Mouse (Mus musculus) adrenal gland, adult 18-20 months (tissue): ENCODE data around the gene Flywch1. TPM values are rescaled to one million over a fixed set of nuclear protein-coding genes. Genes with fewer than 3 reads are reported as not detected.

Source experiments
- DNase-seq, 2 experiments: peaks; one replicate each; pipeline ENCODE4 v3.0.0; 2021 to 2022; ENCODE audit warnings: low spot score in 2 of 2
- long read RNA-seq, 2 experiments: library from polyadenylated mRNA; stranded (forward); transcript quantifications; one replicate each; pipeline ENCODE4 v2.0.0; 2021
- total RNA-seq, 2 experiments: library from RNA; stranded (reverse); gene quantifications; 1 replicate in 1 of 2; 2 replicates in 1 of 2; pipeline ENCODE4 v1.2.3; 2021

Flywch1 gene
- 10 to 100 TPM; 72.5 to 89.3 TPM for total RNA-seq
- long read RNA-seq, experiment 1, transcript Flywch1-202 (7 exons, 2,443 nt) = major isoform, 6 of 116 reads
- long read RNA-seq, experiment 1, partial matches to known transcripts = 11 of 116 reads
- long read RNA-seq, experiment 1, other reads (novel, unspliced or antisense) = 99 of 116 reads
- long read RNA-seq, experiment 2, transcript Flywch1-205 (3 exons, 729 nt) = minor isoform, 6 of 217 reads
- long read RNA-seq, experiment 2, transcript Flywch1-202 (7 exons, 2,443 nt) = major isoform, 53 of 217 reads
- long read RNA-seq, experiment 2, partial matches to known transcripts = 60 of 217 reads
- long read RNA-seq, experiment 2, other reads (novel, unspliced or antisense) = 96 of 217 reads

- DNase-seq = peak; percentile 96
These were observed at the start of gene Flywch1 for GRCm38 (mm10) chr17:23771284-23772218. Gene Flywch1 (minus strand): TSS chr17:23771602.

- no peak for DNase-seq
These were observed 49.3 kb upstream of the Flywch1 start for GRCm38 (mm10) chr17:23820731-23821130.

- DNase-seq = no peak
These were observed 47.8 kb upstream of the Flywch1 start for GRCm38 (mm10) chr17:23819235-23819634.

GRCm38 (mm10) chr17:23818579-23818978, 47.2 kb upstream of the Flywch1 start:
- DNase-seq = no peak

- DNase-seq = no peak
These were observed 44.2 kb upstream of the Flywch1 start for GRCm38 (mm10) chr17:23815641-23816040.

DNA sequence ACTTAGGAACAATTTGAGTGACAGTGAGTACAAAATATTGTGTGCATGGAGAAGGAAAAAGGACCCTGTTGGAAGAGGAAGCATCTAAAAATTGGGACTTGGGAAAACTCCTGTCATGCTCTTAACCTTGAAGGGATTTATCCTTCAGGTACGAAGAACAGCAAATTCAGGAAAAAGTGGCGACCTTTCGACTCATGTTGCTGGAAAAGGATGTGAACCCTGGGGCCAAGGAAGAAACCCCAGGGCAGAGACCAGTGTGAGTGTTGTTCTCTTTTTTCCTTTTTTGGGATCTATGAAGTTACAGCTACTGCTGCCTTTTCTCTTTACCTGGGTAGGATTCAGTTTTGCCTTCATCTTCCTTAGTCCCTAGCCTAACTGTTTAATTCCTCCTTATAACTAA, 36.5 kb upstream of the Flywch1 start:
- no peak for DNase-seq

GRCm38 (mm10) chr17:23806867-23807266, 35.5 kb upstream of the Flywch1 start:
- peak in 1 of 2 experiments; percentile 53 for DNase-seq

DNA sequence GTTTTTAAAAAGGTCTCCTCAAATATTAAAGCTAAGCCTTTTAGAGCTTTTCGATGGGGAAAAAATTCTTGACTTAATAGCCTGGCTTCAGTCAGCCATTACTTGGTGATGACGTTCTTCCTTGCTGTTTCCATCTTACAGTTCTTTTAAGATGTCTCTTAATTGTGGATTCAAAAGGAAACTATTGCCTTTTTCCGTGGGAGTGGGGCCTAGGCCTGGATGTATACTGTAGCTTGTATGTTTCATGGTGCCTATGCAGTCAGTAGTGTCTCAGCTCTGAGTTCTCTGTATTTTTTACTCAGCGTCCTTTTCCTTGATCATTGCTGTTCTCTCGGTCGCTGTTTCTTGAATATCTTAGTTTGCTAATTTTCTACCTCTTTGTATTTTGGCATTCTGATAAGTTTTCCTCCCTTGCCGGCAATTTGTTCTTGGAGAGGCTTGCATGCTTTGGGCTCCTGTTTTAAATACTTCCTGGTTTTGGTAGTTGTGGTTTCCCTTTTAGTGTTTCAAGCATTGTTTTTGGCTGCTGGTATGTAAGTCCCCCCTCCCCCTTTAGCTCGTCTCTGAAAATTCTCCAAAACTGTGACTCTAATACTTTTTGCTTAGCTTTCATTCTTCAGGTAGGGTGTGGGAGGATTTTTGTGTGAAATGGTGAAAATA, 33.2 kb upstream of the Flywch1 start:
- no peak for DNase-seq

DNA sequence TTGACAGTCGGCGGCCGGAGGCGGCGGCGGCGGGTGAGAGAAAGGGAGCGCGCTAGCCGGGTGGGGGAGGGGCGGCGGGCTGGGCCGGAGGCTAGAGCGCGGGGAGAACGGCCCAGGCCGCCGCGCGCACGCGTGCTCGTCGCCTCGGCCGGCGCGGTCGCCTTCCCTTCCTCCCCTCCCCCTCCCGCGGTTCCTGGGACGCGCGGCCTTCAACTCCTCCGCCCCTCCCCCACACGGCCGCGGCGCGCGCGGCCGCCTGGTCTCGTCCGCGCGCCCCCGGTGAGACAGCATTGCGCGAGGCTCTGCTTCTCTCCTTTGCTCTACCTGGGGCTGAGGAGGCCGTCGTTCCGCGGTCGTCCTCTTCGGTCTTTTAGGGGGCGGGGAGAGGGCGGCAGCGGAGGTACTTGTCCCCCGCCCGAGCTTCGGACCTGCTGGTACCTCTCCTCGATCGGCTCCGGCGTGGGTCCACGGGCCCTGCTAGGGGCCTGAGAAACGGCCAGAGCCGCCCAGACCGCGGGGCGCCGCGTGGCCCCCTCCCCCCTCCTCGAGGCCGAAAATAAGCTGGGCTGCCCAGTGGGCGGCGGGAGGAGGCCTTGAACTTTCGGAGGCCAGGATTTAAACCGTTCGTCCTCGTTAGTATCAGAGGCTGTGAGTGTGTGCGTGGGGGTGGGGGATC, 32.1 kb upstream of the Flywch1 start:
- DNase-seq = peak; percentile 79 to 80

DNA sequence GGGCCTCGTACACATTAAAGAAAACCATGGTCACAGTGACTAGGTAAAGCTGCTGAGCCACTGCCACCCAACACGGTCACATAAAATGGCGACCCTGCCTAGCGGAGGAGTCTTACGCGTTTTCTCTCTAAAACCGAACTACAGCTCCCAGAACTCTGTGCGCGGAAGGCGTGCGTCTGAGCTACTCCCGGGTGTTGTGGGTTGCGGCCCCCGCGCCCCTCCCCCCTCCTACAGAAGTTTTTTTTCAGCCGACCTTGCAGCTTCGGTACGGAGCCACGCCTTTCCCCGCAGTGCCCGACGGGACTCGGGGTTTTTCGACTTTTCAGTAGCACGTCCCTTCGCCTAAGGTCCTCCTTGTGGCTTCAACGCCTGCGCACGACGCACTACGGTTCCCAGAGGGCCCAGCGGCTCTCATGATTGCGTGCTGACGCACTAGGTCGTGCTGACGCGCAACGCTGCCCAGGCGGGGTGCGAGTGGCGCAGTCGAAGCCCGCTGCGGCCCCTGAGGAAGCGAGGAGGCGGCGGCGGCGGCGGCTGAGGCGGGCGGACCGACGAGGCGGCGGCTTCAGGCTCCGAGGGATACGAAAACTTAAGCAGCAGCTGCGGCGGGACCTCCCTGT, 31.5 kb upstream of the Flywch1 start:
- peak; percentile 89 to 90 for DNase-seq

DNA sequence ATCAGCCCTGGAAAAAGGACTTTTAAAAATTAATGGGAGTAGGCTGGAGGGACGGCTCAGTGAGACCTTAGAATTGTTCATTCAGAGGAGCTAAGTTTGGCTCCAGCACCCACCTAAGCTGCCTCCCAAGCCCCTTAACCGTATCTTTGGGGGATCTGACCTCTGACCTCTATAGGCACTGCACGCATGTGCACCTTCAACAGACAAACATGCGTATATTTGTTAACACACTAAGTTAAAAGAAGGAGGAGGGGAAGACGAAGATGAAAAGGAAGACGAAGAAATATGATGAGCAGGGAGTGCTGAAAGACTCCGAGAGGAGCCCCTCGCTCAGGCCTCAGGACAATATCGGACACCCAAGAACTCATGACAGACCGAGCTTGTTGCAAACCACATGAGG, 30.2 kb upstream of the Flywch1 start:
- DNase-seq = no peak

DNA sequence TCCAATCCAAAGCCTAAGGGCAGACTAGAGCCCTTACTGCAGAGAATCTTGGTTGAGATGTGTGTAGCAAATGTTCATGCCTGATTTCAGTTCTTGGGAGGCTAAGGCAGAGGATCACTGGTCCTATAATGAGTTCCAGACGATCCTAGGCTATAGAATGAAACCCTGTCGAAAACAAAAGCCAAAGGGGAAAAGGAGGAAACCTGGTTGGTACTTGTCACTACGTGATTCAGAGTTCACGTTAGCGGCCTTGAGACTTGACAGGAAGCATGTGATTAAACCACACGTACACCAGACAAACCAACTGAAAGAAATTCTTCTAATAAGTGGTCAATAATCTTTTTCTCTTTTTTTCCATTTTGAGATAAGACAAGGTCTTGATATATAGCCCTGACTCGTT, 25.9 kb upstream of the Flywch1 start:
- DNase-seq = no peak

DNA sequence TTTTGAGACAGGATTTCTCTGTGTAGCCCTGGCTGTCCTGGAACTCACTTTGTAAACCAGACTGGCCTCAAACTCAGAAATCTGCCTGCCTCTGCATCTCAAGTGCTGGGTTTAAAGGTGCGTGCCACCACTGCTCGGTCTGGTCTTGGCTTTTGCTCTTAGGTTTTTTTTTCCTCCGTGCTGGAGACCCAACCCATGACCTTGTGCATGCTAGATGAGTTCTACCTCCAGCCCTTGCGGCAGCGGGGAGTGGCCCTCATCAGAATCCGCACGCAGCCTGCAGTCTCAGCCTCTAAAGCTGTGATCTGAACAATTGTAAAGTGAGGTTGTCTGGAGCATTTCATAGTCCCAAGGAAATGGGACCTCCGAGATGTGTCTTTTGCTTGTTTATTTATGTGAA, 23.9 kb upstream of the Flywch1 start:
- no peak for DNase-seq

GRCm38 (mm10) chr17:23791079-23791357, 19.6 kb upstream of the Flywch1 start:
- DNase-seq = no peak

GRCm38 (mm10) chr17:23790269-23791078, 19.1 kb upstream of the Flywch1 start, which contains the start of gene Srrm2:
Gene Srrm2 (plus strand): TSS chr17:23790532.
- DNase-seq = peak; percentile 60 to 65

GRCm38 (mm10) chr17:23789749-23790268, 18.4 kb upstream of the Flywch1 start:
- DNase-seq = no peak

- DNase-seq = no peak
These were observed 17.6 kb upstream of the Flywch1 start for GRCm38 (mm10) chr17:23788973-23789372.

- DNase-seq = peak in 1 of 2 experiments; percentile 22
These were observed 15.1 kb upstream of the Flywch1 start for GRCm38 (mm10) chr17:23786510-23786931.
